Mouse (Mus musculus) megakaryocyte-erythroid progenitor cell, adult 5 weeks (primary cell): ENCODE results near the gene Kir3dl2. TPM values are rescaled to one million over a fixed set of nuclear protein-coding genes. Genes with fewer than 3 reads are reported as not detected.

Experiments used
- polyA plus RNA-seq: library from polyadenylated mRNA; stranded (reverse); fragments of >175 nt; gene quantifications from 2 replicates; pipeline ENCODE4 v1.2.3, GENCODE M21; 2012

The Kir3dl2 gene
- not detected in 2 replicates for polyA plus RNA-seq

GRCm38 (mm10) chrX:136543956-136544355 lies at the start of gene Kir3dl2:
Kir3dl2 (minus strand) TSS chrX:136544056.

GRCm38 (mm10) chrX:136590199-136590896 lies 46.5 kb upstream of the Kir3dl2 start, which contains the start of gene Tceal3:
Tceal3 (plus strand) TSS chrX:136590842.

GRCm38 (mm10) chrX:136517699-136518098 lies 26.2 kb downstream of the Kir3dl2 start, which contains the start of gene Kir3dl1:
Kir3dl1 (plus strand) TSS chrX:136517999.

Other genes starting within 250 kb of the Kir3dl2 start
- not detected in 2 replicates for gene Kir3dl1, start 26.1 kb downstream of the Kir3dl2 start, polyA plus RNA-seq
- 2.1 and 2.5 TPM in 2 replicates for gene Tceal3, start 46.8 kb upstream of the Kir3dl2 start, polyA plus RNA-seq
- gene Tceal1, start 163.9 kb upstream of the Kir3dl2 start, polyA plus RNA-seq, result 0.04 and 0.21 TPM in 2 replicates
- 379 and 463 TPM in 2 replicates for gene Morf4l2, start 199.6 kb upstream of the Kir3dl2 start, polyA plus RNA-seq
- not detected in 2 replicates for gene Glra4, start 236.1 kb upstream of the Kir3dl2 start, polyA plus RNA-seq